9 mouse cellular contexts compared by ENCODE assay signal in genomic region chr8:121935341-121936294, GRCm38 (mm10). TPM values are rescaled to one million over a fixed set of nuclear protein-coding genes. Genes with fewer than 3 reads are reported as not detected.
DNase-seq lines count a peak whose midpoint lies in the region; ATAC-seq and TF ChIP-seq lines count a peak whose summit lies in the region.
"Had no signal": no experiment of that assay in that cellular context is flagged by ENCODE, and none has a peak within 500 bp of the region (broad histone marks: within the 10 kb centered on the region; RNA-seq: fewer than 3 reads in every experiment).

No protein-coding gene starts in this region.

- no peaks in the 10 kb centered on the region for H3K36me3 ChIP-seq in ES-Bruce4 (ENCODE audit: control insufficient read depth, insufficient read depth, low read length, poor library complexity, severe bottlenecking)
- H3K36me3 ChIP-seq in hindbrain, postnatal 0 days (ENCODE audit: insufficient read depth, low read length), result no peaks in the 10 kb centered on the region

- ATAC-seq in common myeloid progenitor, adult 5-6 weeks (replicated peaks; ENCODE audit: low read depth, poor library complexity, severe bottlenecking), result 0 out of 2 replicates have a peak, but pooled peaks have one; percentile 17
- peak; percentile 94 for ATAC-seq in hindbrain, postnatal 0 days
- no peak for ATAC-seq in inflammation-experienced regulatory T-cells, adult 6 months

- H3K9ac ChIP-seq in ES-Bruce4 (ENCODE audit: low read depth, poor library complexity, severe bottlenecking), result no peak overlapping the region
- peak overlapping the region; percentile 14 for H3K9ac ChIP-seq in hindbrain, postnatal 0 days (replicated peaks; ENCODE audit: low read length)

- TF ChIP-seq CTCF in gastrocnemius, adult 2 months (IDR thresholded peaks at IDR 0.05), result peak; percentile 25; the same call in 1 of the 2 replicates
- TF ChIP-seq CTCF in ES-Bruce4 (IDR thresholded peaks at IDR 0.05; ENCODE audit: low read depth, low read length), result peak; percentile 27
- TF ChIP-seq CTCF in hindbrain, postnatal 0 days (IDR thresholded peaks at IDR 0.05; ENCODE audit: low read depth), result peak; percentile 85

- peak; percentile 59 for DNase-seq in gastrocnemius, adult 2 months
- no peak for DNase-seq in gastrocnemius, postnatal 25 days
- DNase-seq in hindbrain, postnatal 0 days (ENCODE audit: low spot score), result peak; percentile 97
- peak; percentile 77 for DNase-seq in mesoderm, embryonic 11.5 days (ENCODE audit: low read depth, low spot score)
- DNase-seq in adrenal gland, adult 18-20 months (ENCODE audit: low spot score in 2 of 2), result no peak

- TF ChIP-seq POLR2A in ES-Bruce4 (IDR thresholded peaks at IDR 0.05; ENCODE audit: insufficient read depth, low read length), result no peak

- no peak for TF ChIP-seq EP300 in ES-Bruce4 (IDR thresholded peaks at IDR 0.05; ENCODE audit: insufficient read depth, low read depth, low read length)

- H3K4me1 ChIP-seq in ES-Bruce4 (ENCODE audit: control insufficient read depth, insufficient read depth, low read length), result peaks cover 6% of the 10 kb centered on the region
- H3K4me1 ChIP-seq in hindbrain, postnatal 0 days (ENCODE audit: insufficient read depth, low read length), result peaks cover 17% of the 10 kb centered on the region

- no peak overlapping the region for H3K4me2 ChIP-seq in hindbrain, postnatal 0 days (ENCODE audit: low read depth, low read length)

- no peaks in the 10 kb centered on the region for H3K27me3 ChIP-seq in ES-Bruce4 (ENCODE audit: control insufficient read depth, insufficient read depth, low read length, poor library complexity, severe bottlenecking)
- no peaks in the 10 kb centered on the region for H3K27me3 ChIP-seq in hindbrain, postnatal 0 days (ENCODE audit: insufficient read depth, low read length)

- WGBS in hindbrain, postnatal 0 days, result 25% methylated on average over 12 of the region's 12 CpGs

- H3K9me3 ChIP-seq in ES-Bruce4 (replicated peaks; ENCODE audit: control insufficient read depth, insufficient read depth, low read length, poor library complexity, severe bottlenecking), result no peaks in the 10 kb centered on the region
- no peaks in the 10 kb centered on the region for H3K9me3 ChIP-seq in hindbrain, postnatal 0 days (ENCODE audit: low read length)

- H3K4me3 ChIP-seq in gastrocnemius, adult 2 months, result no peak overlapping the region
- H3K4me3 ChIP-seq in ES-Bruce4 (ENCODE audit: low read depth, low read length), result no peak overlapping the region
- no peak overlapping the region for H3K4me3 ChIP-seq in hindbrain, postnatal 0 days (ENCODE audit: low read length)

- intact Hi-C loops in gastrocnemius, adult 2 months (cut with DNase I), result no loop called here

- H3K27ac ChIP-seq in gastrocnemius, adult 2 months, result peak overlapping the region; percentile 67
- no peak overlapping the region for H3K27ac ChIP-seq in ES-Bruce4 (ENCODE audit: insufficient read depth, low read length)
- H3K27ac ChIP-seq in hindbrain, postnatal 0 days, result peak overlapping the region; percentile 88

RNA-seq across cellular contexts. Expression of gene Car5a, which starts 9.1 kb away (rescaled TPM):
- total RNA-seq in gastrocnemius, adult 2 months (2021), result not detected
- not detected for total RNA-seq in gastrocnemius, postnatal 25 days (2021)
- 4.3 and 5.8 TPM in 2 replicates for polyA plus RNA-seq in ES-Bruce4 (2011; ENCODE audit: insufficient read depth, insufficient read length, low read depth, missing spikeins)
- not detected in 2 replicates for total RNA-seq in common myeloid progenitor, adult 5-6 weeks (2017)
- total RNA-seq in hindbrain, postnatal 0 days (2014; rRNA removed), result 0.42 TPM in 1 of 2 replicates, not detected in the other
- 0.23 and 0.50 TPM in 2 replicates for polyA plus RNA-seq in hindbrain, postnatal 0 days (2015; fragmentation: Nextera tagmentation; extraction: Ambion mirVana)
- polyA plus RNA-seq in inflammation-experienced regulatory T-cells, adult 6 months (2017; shearing (Covaris generic)), result not detected
- not detected for total RNA-seq in adrenal gland, adult 18-20 months (2021)
- polyA plus RNA-seq: heart, embryonic 16.5 days had no signal

RNA-seq across cellular contexts. Expression of gene Banp, which starts 13.9 kb away (rescaled TPM):
- 10 to 100 TPM in 1 of 2 experiments, 1 to 10 TPM in 1; 8.8 to 18.7 TPM for total RNA-seq in gastrocnemius, adult 2 months (2021)
- 10 to 100 TPM; 11.3 to 13.9 TPM for total RNA-seq in gastrocnemius, postnatal 25 days (2021)
- 47.2 and 54.8 TPM in 2 replicates for polyA plus RNA-seq in ES-Bruce4 (2011; ENCODE audit: insufficient read depth, insufficient read length, low read depth, missing spikeins)
- total RNA-seq in common myeloid progenitor, adult 5-6 weeks (2017), result 13.4 and 25.0 TPM in 2 replicates
- total RNA-seq in hindbrain, postnatal 0 days (2014; rRNA removed), result 59.7 and 62.5 TPM in 2 replicates
- polyA plus RNA-seq in hindbrain, postnatal 0 days (2015; fragmentation: Nextera tagmentation; extraction: Ambion mirVana), result 22.5 and 22.8 TPM in 2 replicates
- 10 to 100 TPM; 35.0 to 37.5 (median 36.2) TPM for polyA plus RNA-seq in inflammation-experienced regulatory T-cells, adult 6 months (2017; shearing (Covaris generic))
- 10 to 100 TPM; 44.8 to 48.9 TPM for total RNA-seq in adrenal gland, adult 18-20 months (2021)

RNA-seq across cellular contexts. Expression of gene Slc7a5, which starts 28.1 kb away (rescaled TPM):
- total RNA-seq in gastrocnemius, adult 2 months (2021), result 1 to 10 TPM; 1.0 to 1.3 TPM
- 1 to 10 TPM; 1.8 to 2.0 TPM for total RNA-seq in gastrocnemius, postnatal 25 days (2021)
- 80.8 and 85.4 TPM in 2 replicates for polyA plus RNA-seq in ES-Bruce4 (2011; ENCODE audit: insufficient read depth, insufficient read length, low read depth, missing spikeins)
- 27.6 and 44.5 TPM in 2 replicates for total RNA-seq in common myeloid progenitor, adult 5-6 weeks (2017)
- 148 and 163 TPM in 2 replicates for total RNA-seq in hindbrain, postnatal 0 days (2014; rRNA removed)
- 60.1 and 72.1 TPM in 2 replicates for polyA plus RNA-seq in hindbrain, postnatal 0 days (2015; fragmentation: Nextera tagmentation; extraction: Ambion mirVana)
- 1 to 10 TPM; 2.5 to 4.4 (median 2.6) TPM for polyA plus RNA-seq in inflammation-experienced regulatory T-cells, adult 6 months (2017; shearing (Covaris generic))
- 10 to 100 TPM; 35.3 to 48.3 TPM for total RNA-seq in adrenal gland, adult 18-20 months (2021)

Comparison
In these comparisons a context has a peak if more than half of its experiments do, and no peak if none do; other contexts are left out.
1. DNase-seq: peak in gastrocnemius, adult 2 months (single experiment), hindbrain, postnatal 0 days (single experiment) and mesoderm, embryonic 11.5 days (single experiment); none in gastrocnemius, postnatal 25 days (single experiment) and adrenal gland, adult 18-20 months (0 of 2).
2. CTCF ChIP-seq: peak in every context shown above with its lines; median percentile 85 in hindbrain, postnatal 0 days; 27 in ES-Bruce4; 25 in gastrocnemius, adult 2 months.